Mouse (Mus musculus): Measurements from ENCODE around the gene Mvb12b.

- TF ChIP-seq TAL1 (IDR thresholded peaks at IDR 0.05; ENCODE audit: low read length), result no peak
- TF ChIP-seq GATA1 (IDR thresholded peaks at IDR 0.05; ENCODE audit: low read length), result no peak
Observed at GRCm38 (mm10) chr2:33764476-33764875, 123.3 kb downstream of the Mvb12b start.
